In genomic region chr2:160887859-160888258, GRCm38 (mm10) we compare ENCODE assay signal across 8 mouse cellular contexts. TPM values are rescaled to one million over a fixed set of nuclear protein-coding genes. Genes with fewer than 3 reads are reported as not detected.
DNase-seq lines count a peak whose midpoint lies in the region; ATAC-seq and TF ChIP-seq lines count a peak whose summit lies in the region.

No protein-coding gene starts in this region.

- H3K4me1 ChIP-seq in heart, embryonic 12.5 days (replicated peaks) = peaks cover 14% of the 10 kb centered on the region
- H3K4me1 ChIP-seq in hindbrain, embryonic 12.5 days = peaks cover 12% of the 10 kb centered on the region
- peaks cover 6% of the 10 kb centered on the region for H3K4me1 ChIP-seq in limb, embryonic 14.5 days (ENCODE audit: control insufficient read depth, insufficient read depth, low read length)
- H3K4me1 ChIP-seq in midbrain, embryonic 15.5 days = peaks cover 10% of the 10 kb centered on the region

- peak overlapping the region; percentile 96 for H3K4me2 ChIP-seq in heart, embryonic 12.5 days
- peak overlapping the region; percentile 72 for H3K4me2 ChIP-seq in hindbrain, embryonic 12.5 days (replicated peaks)
- peak overlapping the region; percentile 93 for H3K4me2 ChIP-seq in limb, embryonic 14.5 days (replicated peaks; ENCODE audit: low read depth, low read length, severe bottlenecking)
- peak overlapping the region; percentile 95 for H3K4me2 ChIP-seq in midbrain, embryonic 15.5 days

- ATAC-seq in heart, embryonic 12.5 days (ENCODE audit: insufficient number of reproducible peaks, low FRiP score) = peak; percentile 84
- peak; percentile 72; the same call in 1 of the 2 replicates for ATAC-seq in hindbrain, embryonic 12.5 days (ENCODE audit: low FRiP score)
- peak; percentile 48; the same call in 1 of the 2 replicates for ATAC-seq in limb, embryonic 14.5 days (ENCODE audit: low FRiP score, low read depth)
- ATAC-seq in midbrain, embryonic 15.5 days (replicated peaks) = peak; percentile 80

- TF ChIP-seq POLR2A in limb, embryonic 14.5 days (IDR thresholded peaks at IDR 0.05; ENCODE audit: borderline replicate concordance, extremely low read depth, insufficient read depth, insufficient read length) = no peak

- no peaks in the 10 kb centered on the region for H3K36me3 ChIP-seq in heart, embryonic 12.5 days
- no peaks in the 10 kb centered on the region for H3K36me3 ChIP-seq in hindbrain, embryonic 12.5 days
- no peaks in the 10 kb centered on the region for H3K36me3 ChIP-seq in limb, embryonic 14.5 days (ENCODE audit: control insufficient read depth, insufficient read depth, low read length)
- no peaks in the 10 kb centered on the region for H3K36me3 ChIP-seq in midbrain, embryonic 15.5 days (replicated peaks)

- H3K9ac ChIP-seq in heart, embryonic 12.5 days = peak overlapping the region; percentile 59
- peak overlapping the region; percentile 9; the same call in 1 of the 2 replicates for H3K9ac ChIP-seq in hindbrain, embryonic 12.5 days
- peak overlapping the region; percentile 47 for H3K9ac ChIP-seq in limb, embryonic 14.5 days (ENCODE audit: low read depth, low read length, severe bottlenecking)
- peak overlapping the region; percentile 21; the same call in 1 of the 2 replicates for H3K9ac ChIP-seq in midbrain, embryonic 15.5 days

- no peak for DNase-seq in heart, adult 18-20 months
- DNase-seq in embryo, embryonic 10 days (ENCODE audit: low spot score) = peak; percentile 27
- no peak for DNase-seq in limb, embryonic 14.5 days (ENCODE audit: low spot score)
- DNase-seq in natural killer cell, adult 2 months (ENCODE audit: low spot score in 2 of 2) = no peak
- no peak for DNase-seq in c-Kit-positive CD71-positive TER-119-positive erythroid progenitor cells, embryonic 14.5 days (ENCODE audit: low spot score)

- H3K27me3 ChIP-seq in heart, embryonic 12.5 days (replicated peaks) = peaks cover 16% of the 10 kb centered on the region
- H3K27me3 ChIP-seq in hindbrain, embryonic 12.5 days = peaks cover 16% of the 10 kb centered on the region
- no peaks in the 10 kb centered on the region for H3K27me3 ChIP-seq in limb, embryonic 14.5 days (ENCODE audit: control insufficient read depth, insufficient read depth, low read length)
- H3K27me3 ChIP-seq in midbrain, embryonic 15.5 days (replicated peaks) = peaks cover 12% of the 10 kb centered on the region

- peak overlapping the region; percentile 56 for H3K4me3 ChIP-seq in heart, embryonic 12.5 days
- H3K4me3 ChIP-seq in hindbrain, embryonic 12.5 days = peak overlapping the region; percentile 38
- H3K4me3 ChIP-seq in limb, embryonic 14.5 days (replicated peaks; ENCODE audit: low read length) = peak overlapping the region; percentile 47
- H3K4me3 ChIP-seq in midbrain, embryonic 15.5 days = peak overlapping the region; percentile 46

- no peaks in the 10 kb centered on the region for H3K9me3 ChIP-seq in heart, embryonic 12.5 days (replicated peaks)
- H3K9me3 ChIP-seq in hindbrain, embryonic 12.5 days (replicated peaks) = no peaks in the 10 kb centered on the region
- H3K9me3 ChIP-seq in limb, embryonic 14.5 days (ENCODE audit: control insufficient read depth, low read length) = no peaks in the 10 kb centered on the region
- H3K9me3 ChIP-seq in midbrain, embryonic 15.5 days = no peaks in the 10 kb centered on the region

- WGBS in heart, embryonic 12.5 days = under 1% methylated on average over 26 of the region's 26 CpGs
- 1% methylated on average over 26 of the region's 26 CpGs for WGBS in hindbrain, embryonic 12.5 days
- 0% methylated on average over 26 of the region's 26 CpGs for WGBS in limb, embryonic 14.5 days
- under 1% methylated on average over 26 of the region's 26 CpGs for WGBS in midbrain, embryonic 15.5 days

- no peak overlapping the region for H3K27ac ChIP-seq in heart, embryonic 12.5 days (ENCODE audit: poor library complexity, severe bottlenecking)
- H3K27ac ChIP-seq in hindbrain, embryonic 12.5 days = no peak overlapping the region
- no peak overlapping the region for H3K27ac ChIP-seq in limb, embryonic 14.5 days (replicated peaks; ENCODE audit: low read depth, low read length)
- no peak overlapping the region for H3K27ac ChIP-seq in midbrain, embryonic 15.5 days

RNA-seq across cellular contexts. Expression of gene Lpin3, which starts 7.4 kb away (rescaled TPM):
- 1.4 and 2.3 TPM in 2 replicates for polyA plus RNA-seq in heart, embryonic 12.5 days (2016; fragmentation: Nextera tagmentation; extraction: Ambion mirVana)
- 1 to 10 TPM; 3.9 to 6.3 TPM for total RNA-seq in heart, adult 18-20 months (2021)
- polyA plus RNA-seq in hindbrain, embryonic 12.5 days (2016; fragmentation: Nextera tagmentation; extraction: Ambion mirVana) = 0.63 and 1.4 TPM in 2 replicates
- polyA plus RNA-seq in limb, embryonic 14.5 days (2012; rRNA removed) = 2.6 and 2.9 TPM in 2 replicates
- polyA plus RNA-seq in limb, embryonic 14.5 days (2014; fragmentation: Nextera tagmentation; extraction: Ambion mirVana) = 1.8 and 2.3 TPM in 2 replicates
- polyA plus RNA-seq in midbrain, embryonic 15.5 days (2015; fragmentation: Nextera tagmentation; extraction: Ambion mirVana) = 0.36 and 0.59 TPM in 2 replicates

RNA-seq across cellular contexts. Expression of gene Zhx3, which starts 15.1 kb away (rescaled TPM):
- 8.9 and 9.8 TPM in 2 replicates for polyA plus RNA-seq in heart, embryonic 12.5 days (2016; fragmentation: Nextera tagmentation; extraction: Ambion mirVana)
- 10 to 100 TPM; 34.5 to 39.3 TPM for total RNA-seq in heart, adult 18-20 months (2021)
- 16.0 and 18.0 TPM in 2 replicates for polyA plus RNA-seq in hindbrain, embryonic 12.5 days (2016; fragmentation: Nextera tagmentation; extraction: Ambion mirVana)
- 6.5 and 8.3 TPM in 2 replicates for polyA plus RNA-seq in limb, embryonic 14.5 days (2012; rRNA removed)
- 13.7 and 14.5 TPM in 2 replicates for polyA plus RNA-seq in limb, embryonic 14.5 days (2014; fragmentation: Nextera tagmentation; extraction: Ambion mirVana)
- polyA plus RNA-seq in midbrain, embryonic 15.5 days (2015; fragmentation: Nextera tagmentation; extraction: Ambion mirVana) = 22.3 and 22.5 TPM in 2 replicates

RNA-seq across cellular contexts. Expression of gene Emilin3, which starts 24.3 kb away (rescaled TPM):
- polyA plus RNA-seq in heart, embryonic 12.5 days (2016; fragmentation: Nextera tagmentation; extraction: Ambion mirVana) = 2.8 and 3.1 TPM in 2 replicates
- 1 to 10 TPM in 1 of 2 experiments, under 1 TPM in 1; 0.89 to 1.4 TPM for total RNA-seq in heart, adult 18-20 months (2021)
- polyA plus RNA-seq in hindbrain, embryonic 12.5 days (2016; fragmentation: Nextera tagmentation; extraction: Ambion mirVana) = 5.1 and 7.5 TPM in 2 replicates
- polyA plus RNA-seq in limb, embryonic 14.5 days (2012; rRNA removed) = 69.3 and 89.0 TPM in 2 replicates
- 30.3 and 32.3 TPM in 2 replicates for polyA plus RNA-seq in limb, embryonic 14.5 days (2014; fragmentation: Nextera tagmentation; extraction: Ambion mirVana)
- polyA plus RNA-seq in midbrain, embryonic 15.5 days (2015; fragmentation: Nextera tagmentation; extraction: Ambion mirVana) = 0.87 and 1.1 TPM in 2 replicates

Comparison
In these comparisons a context has a peak if more than half of its experiments do, and no peak if none do; other contexts are left out.
1. H3K9ac ChIP-seq: peak in every context shown above with its lines; median percentile 59 in heart, embryonic 12.5 days; 47 in limb, embryonic 14.5 days; 21 in midbrain, embryonic 15.5 days; 9 in hindbrain, embryonic 12.5 days.